Mouse (Mus musculus): ENCODE measurements around the gene Jup. TPM values are rescaled to one million over a fixed set of nuclear protein-coding genes. Genes with fewer than 3 reads are reported as not detected.
"Not testable (repeated sequence)": the region's sequence is repeated elsewhere in the genome, so short reads cannot be mapped to it uniquely, and the experiment has no call there.

Jup gene
- total RNA-seq, 2 experiments from 2014 or later: 1.8 to 2.3 TPM

DNA sequence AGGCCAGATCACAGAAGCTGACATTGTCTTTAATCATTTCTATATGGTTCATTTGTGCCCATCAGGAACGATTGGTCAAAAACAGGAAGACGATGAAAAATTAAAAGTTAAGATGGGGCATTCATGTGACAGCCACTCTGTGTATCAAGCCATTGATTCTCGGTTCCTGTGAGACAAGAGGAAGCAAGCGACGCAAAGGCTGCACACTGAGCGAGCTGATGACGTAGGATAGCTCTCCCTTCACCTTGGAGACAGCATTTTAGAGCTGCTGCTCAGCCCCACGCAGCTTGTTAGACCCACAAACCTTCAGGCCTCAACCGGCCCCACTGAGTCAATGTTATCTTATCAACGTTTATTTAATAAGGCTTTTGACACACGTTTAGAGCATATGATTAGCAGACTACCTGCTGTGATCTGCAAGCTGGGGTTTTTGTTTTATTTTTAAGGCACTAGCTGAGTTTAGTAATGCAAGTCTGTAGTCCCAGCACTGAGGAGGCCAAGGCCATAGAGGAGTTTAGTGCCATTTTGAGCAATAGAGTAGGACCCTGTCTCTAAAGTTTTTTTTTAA is 72.4 kb downstream of the Jup start:
- ATAC-seq (replicated peaks; ENCODE audit: low FRiP score, poor library complexity, severe bottlenecking): no peak

DNA sequence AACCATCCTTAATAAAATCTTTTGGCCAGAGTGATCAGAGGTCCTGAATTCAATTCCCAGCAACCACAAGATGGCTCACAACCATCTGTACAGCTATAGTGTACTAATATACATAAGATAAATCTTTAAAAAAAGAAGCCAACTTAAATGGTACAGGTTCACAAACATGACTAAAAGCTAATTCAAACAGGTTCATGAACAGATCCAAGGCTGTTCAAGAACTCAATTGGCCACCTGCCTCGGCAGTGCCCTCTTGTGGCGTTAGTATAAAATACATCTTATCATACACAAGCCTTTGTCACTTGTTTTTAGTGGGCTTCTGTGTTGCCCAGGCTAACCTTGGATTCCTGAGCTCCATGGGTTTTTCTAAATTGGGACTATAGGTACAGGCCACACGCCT is 74.0 kb downstream of the Jup start:
- ATAC-seq (replicated peaks; ENCODE audit: low FRiP score, poor library complexity, severe bottlenecking): no peak

DNA sequence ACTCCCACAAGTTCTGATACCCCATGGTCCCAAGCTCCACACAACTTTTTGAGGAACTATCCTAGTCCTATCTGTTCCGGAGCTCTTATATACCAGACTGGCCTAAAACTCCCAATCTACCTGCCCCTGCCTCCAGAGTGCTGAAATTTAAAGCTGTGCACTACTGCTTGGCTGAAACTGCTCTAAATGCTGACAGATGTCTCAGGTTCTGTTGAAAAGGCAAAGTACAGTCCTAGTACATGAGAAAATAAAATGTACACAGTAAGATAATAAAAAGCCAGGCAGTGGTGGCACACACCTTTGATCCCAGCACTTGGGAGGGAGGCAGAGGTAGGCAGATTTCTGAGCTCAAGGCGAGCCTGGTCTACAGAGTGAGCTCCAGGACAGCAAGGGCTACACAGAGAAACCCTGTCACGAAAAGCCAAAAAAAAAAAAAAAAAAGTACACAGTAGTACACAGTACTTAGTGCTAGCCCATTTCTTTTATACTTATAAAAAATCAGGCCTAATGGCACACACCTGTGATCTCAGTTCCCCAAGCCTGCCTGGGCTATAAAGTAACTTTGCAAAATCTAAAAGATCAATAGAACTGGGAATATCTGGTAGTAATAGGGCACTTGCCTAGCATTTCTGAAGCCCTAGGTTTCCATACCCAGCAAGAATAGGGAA is 74.8 kb downstream of the Jup start:
- no peak for ATAC-seq (replicated peaks; ENCODE audit: low FRiP score, poor library complexity, severe bottlenecking)

DNA sequence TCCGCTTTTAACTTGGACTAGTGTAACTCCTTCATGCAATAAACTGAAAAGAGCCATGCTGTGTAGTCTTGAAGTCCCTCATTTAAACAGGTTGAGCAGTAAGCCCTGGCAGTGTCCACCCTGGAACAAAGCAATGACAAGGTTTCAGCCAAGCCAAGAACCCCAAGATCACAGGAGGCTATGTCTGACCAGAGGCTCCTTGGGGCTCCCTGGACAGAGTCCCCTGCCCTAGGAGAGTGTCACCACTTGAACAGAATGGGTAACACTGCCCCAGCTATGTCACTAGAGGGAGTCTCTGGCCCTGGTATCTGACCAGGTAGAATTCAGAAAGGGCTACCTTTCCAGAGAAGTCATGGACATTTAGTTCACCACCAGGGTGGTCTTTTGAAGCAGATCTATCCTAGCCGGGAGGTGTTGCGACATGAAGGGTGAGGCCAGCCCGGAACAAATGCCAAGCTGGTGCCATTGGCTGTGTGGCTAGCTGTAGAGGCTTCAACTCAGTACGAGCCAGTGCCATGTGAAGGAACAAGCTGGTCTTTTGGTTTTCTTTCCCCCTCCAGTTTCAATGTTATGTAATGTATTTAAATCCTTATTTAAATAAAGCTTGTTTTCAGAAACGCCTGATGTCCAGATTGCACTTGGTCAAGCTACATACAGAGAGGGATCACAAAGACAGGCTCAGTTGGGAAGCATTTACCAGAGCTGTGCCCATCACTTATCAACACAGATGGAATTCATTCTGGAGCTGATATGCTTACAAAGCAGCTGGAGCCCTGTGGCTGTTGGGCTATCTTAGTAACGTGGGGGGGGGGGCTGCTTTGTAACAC is 75.9 kb downstream of the Jup start:
- ATAC-seq (replicated peaks; ENCODE audit: low FRiP score, poor library complexity, severe bottlenecking): not testable (repeated sequence)

DNA sequence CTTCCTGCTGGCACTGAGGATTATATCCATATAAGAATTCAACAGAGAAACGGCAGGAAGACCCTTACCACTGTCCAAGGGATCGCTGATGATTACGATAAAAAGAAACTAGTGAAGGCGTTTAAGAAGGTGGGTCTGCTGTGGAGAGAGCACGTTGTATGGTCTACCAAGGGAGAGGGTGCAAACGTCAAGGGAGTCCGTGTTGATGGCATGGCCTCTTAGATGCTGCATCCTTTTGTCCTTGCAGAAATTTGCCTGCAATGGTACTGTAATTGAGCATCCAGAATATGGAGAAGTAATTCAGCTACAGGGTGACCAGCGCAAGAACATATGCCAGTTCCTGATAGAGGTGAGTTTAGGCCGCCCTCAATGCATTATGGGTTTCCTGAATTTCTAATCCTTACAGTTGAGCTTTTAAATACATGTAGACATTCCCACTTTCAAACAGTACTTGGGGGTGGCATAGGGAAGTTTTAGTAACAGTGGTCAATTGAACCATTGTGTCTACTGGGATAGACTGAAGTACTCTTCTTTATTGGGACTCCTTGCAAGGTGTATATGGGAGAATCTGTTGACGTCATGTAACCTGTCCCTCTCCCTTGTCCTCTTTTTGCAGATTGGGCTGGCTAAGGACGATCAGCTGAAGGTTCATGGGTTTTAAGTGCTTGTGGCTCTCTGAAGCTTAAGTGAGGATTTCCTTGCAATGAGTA is 76.7 kb downstream of the Jup start:
- not testable (repeated sequence) for ATAC-seq (replicated peaks; ENCODE audit: low FRiP score, poor library complexity, severe bottlenecking)

DNA sequence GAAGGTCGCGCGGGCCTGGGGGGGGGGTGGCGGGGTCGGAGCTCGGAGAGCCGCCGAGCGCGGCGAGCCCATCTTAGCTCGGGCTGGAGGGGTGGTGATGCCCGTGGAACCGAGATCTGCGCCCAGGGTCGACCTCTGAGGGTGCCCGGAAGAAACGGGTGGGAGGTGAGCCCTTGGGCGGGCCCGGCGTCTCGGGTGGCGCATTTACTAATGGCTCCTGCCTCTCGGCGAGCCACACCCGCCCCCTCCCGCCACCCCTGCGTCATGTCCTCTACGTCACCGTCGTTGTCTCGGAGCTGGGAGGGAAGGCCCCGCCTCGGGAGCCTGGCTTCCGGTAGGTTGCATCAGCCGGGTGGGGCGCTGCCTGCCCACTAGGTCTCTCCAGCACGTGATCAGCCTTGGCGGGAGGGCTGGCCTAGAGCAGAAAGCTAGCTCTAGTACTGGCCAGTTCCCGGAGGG is 77.4 kb downstream of the Jup start:
- peak; percentile 87 for ATAC-seq (replicated peaks; ENCODE audit: low FRiP score, poor library complexity, severe bottlenecking)

DNA sequence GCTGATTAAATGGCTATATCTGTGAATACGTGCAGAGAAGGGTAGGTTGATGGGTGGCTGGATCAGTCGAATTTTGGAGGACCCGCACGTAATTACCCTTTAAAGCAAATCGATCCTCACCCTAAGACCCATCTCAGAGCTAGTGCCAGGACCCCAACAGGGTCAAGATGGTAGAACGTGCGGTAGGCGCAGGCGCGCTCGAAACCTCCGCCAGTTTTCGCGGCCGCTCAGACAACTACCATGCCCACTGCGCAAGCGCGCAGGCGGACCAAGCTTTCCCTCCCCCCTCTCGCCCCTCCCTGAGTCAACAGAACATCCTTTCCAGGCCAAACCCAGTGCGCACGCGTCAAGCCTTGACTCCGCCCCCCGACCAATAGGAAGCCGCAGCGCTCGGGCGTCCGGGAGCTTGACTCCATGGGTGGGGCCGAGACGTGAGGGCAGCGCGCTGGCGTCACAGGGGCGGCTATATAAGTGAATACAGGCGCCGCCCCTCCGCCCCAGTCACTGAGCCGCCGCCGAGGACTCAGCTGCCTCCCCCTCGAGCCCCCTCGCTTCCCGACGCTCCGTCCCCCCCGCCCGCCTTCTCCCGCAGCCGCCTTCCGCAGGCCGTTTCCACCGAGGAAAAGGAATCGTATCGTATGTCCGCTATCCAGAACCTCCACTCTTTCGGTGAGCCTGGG is 77.9 kb downstream of the Jup start, which contains the start of gene Eif1:
Eif1 (plus strand) TSS at position 394 of the 680 bp plus-strand sequence.
- peak; percentile 86 for ATAC-seq (replicated peaks; ENCODE audit: low FRiP score, poor library complexity, severe bottlenecking)

Other genes with a start within 250 kb of the Jup start
- gene Krt19, start 249.1 kb downstream of the Jup start, total RNA-seq (2015; ENCODE audit: low replicate concordance): not detected in 2 replicates
- not detected in 2 replicates for gene Krt19, start 249.1 kb downstream of the Jup start, total RNA-seq (2017; ENCODE audit: low replicate concordance)
- gene Krt9, start 204.5 kb downstream of the Jup start, total RNA-seq (2015; ENCODE audit: low replicate concordance): not detected in 2 replicates
- 0.28 TPM in 1 of 2 replicates, not detected in the other for gene Krt9, start 204.5 kb downstream of the Jup start, total RNA-seq (2017; ENCODE audit: low replicate concordance)
- not detected in 2 replicates for gene Krt14, start 190.2 kb downstream of the Jup start, total RNA-seq (2015; ENCODE audit: low replicate concordance)
- gene Krt14, start 190.2 kb downstream of the Jup start, total RNA-seq (2017; ENCODE audit: low replicate concordance): not detected in 2 replicates
- gene Krt16, start 148.9 kb downstream of the Jup start, total RNA-seq (2015; ENCODE audit: low replicate concordance): not detected in 2 replicates
- not detected in 2 replicates for gene Krt16, start 148.9 kb downstream of the Jup start, total RNA-seq (2017; ENCODE audit: low replicate concordance)
- gene Krt17, start 136.7 kb downstream of the Jup start, total RNA-seq (2015; ENCODE audit: low replicate concordance): not detected in 2 replicates
- not detected in 2 replicates for gene Krt17, start 136.7 kb downstream of the Jup start, total RNA-seq (2017; ENCODE audit: low replicate concordance)
- gene Krt42, start 127.9 kb downstream of the Jup start, total RNA-seq (2015; ENCODE audit: low replicate concordance): not detected in 2 replicates
- not detected in 2 replicates for gene Krt42, start 127.9 kb downstream of the Jup start, total RNA-seq (2017; ENCODE audit: low replicate concordance)
- 580 and 688 TPM in 2 replicates for gene Eif1, start 77.9 kb downstream of the Jup start, total RNA-seq (2015; ENCODE audit: low replicate concordance)
- gene Eif1, start 77.9 kb downstream of the Jup start, total RNA-seq (2017; ENCODE audit: low replicate concordance): 168 and 350 TPM in 2 replicates
- not detected in 2 replicates for gene Gast, start 63.4 kb downstream of the Jup start, total RNA-seq (2015; ENCODE audit: low replicate concordance)
- not detected in 2 replicates for gene Gast, start 63.4 kb downstream of the Jup start, total RNA-seq (2017; ENCODE audit: low replicate concordance)
- gene Hap1, start 41.6 kb downstream of the Jup start, total RNA-seq (2015; ENCODE audit: low replicate concordance): not detected in 2 replicates
- gene Hap1, start 41.6 kb downstream of the Jup start, total RNA-seq (2017; ENCODE audit: low replicate concordance): not detected in 2 replicates
- not detected in 2 replicates for gene P3h4, start 17.1 kb upstream of the Jup start, total RNA-seq (2015; ENCODE audit: low replicate concordance)
- not detected in 2 replicates for gene P3h4, start 17.1 kb upstream of the Jup start, total RNA-seq (2017; ENCODE audit: low replicate concordance)
- gene Fkbp10, start 17.9 kb upstream of the Jup start, total RNA-seq (2015; ENCODE audit: low replicate concordance): not detected in 2 replicates
- not detected in 2 replicates for gene Fkbp10, start 17.9 kb upstream of the Jup start, total RNA-seq (2017; ENCODE audit: low replicate concordance)
- gene Nt5c3b, start 44.0 kb upstream of the Jup start, total RNA-seq (2015; ENCODE audit: low replicate concordance): 2.1 and 10.0 TPM in 2 replicates
- 1.7 and 6.3 TPM in 2 replicates for gene Nt5c3b, start 44.0 kb upstream of the Jup start, total RNA-seq (2017; ENCODE audit: low replicate concordance)
- not detected in 2 replicates for gene Klhl10, start 44.2 kb upstream of the Jup start, total RNA-seq (2015; ENCODE audit: low replicate concordance)
- gene Klhl10, start 44.2 kb upstream of the Jup start, total RNA-seq (2017; ENCODE audit: low replicate concordance): not detected in 2 replicates
- gene Klhl11, start 75.0 kb upstream of the Jup start, total RNA-seq (2015; ENCODE audit: low replicate concordance): 2.3 and 3.7 TPM in 2 replicates
- gene Klhl11, start 75.0 kb upstream of the Jup start, total RNA-seq (2017; ENCODE audit: low replicate concordance): 5.3 and 7.2 TPM in 2 replicates
- gene Acly, start 130.2 kb upstream of the Jup start, total RNA-seq (2015; ENCODE audit: low replicate concordance): 29.0 and 34.4 TPM in 2 replicates
- 16.2 and 28.4 TPM in 2 replicates for gene Acly, start 130.2 kb upstream of the Jup start, total RNA-seq (2017; ENCODE audit: low replicate concordance)
- not detected in 2 replicates for gene Ttc25, start 147.8 kb upstream of the Jup start, total RNA-seq (2015; ENCODE audit: low replicate concordance)
- not detected in 2 replicates for gene Ttc25, start 147.8 kb upstream of the Jup start, total RNA-seq (2017; ENCODE audit: low replicate concordance)
- gene Cnp, start 177.1 kb upstream of the Jup start, total RNA-seq (2015; ENCODE audit: low replicate concordance): 1.5 and 1.9 TPM in 2 replicates
- 4.3 and 4.5 TPM in 2 replicates for gene Cnp, start 177.1 kb upstream of the Jup start, total RNA-seq (2017; ENCODE audit: low replicate concordance)
- gene Nkiras2, start 221.5 kb upstream of the Jup start, total RNA-seq (2015; ENCODE audit: low replicate concordance): 10.2 and 18.2 TPM in 2 replicates
- gene Nkiras2, start 221.5 kb upstream of the Jup start, total RNA-seq (2017; ENCODE audit: low replicate concordance): 7.3 and 11.2 TPM in 2 replicates
- 31.8 and 31.9 TPM in 2 replicates for gene Dnajc7, start 222.4 kb upstream of the Jup start, total RNA-seq (2015; ENCODE audit: low replicate concordance)
- gene Dnajc7, start 222.4 kb upstream of the Jup start, total RNA-seq (2017; ENCODE audit: low replicate concordance): 25.8 and 50.7 TPM in 2 replicates

All from erythroblast, adult 5-6 weeks (primary cell).